ENCODE assay signal across 13 mouse cellular contexts in the genomic region with DNA sequence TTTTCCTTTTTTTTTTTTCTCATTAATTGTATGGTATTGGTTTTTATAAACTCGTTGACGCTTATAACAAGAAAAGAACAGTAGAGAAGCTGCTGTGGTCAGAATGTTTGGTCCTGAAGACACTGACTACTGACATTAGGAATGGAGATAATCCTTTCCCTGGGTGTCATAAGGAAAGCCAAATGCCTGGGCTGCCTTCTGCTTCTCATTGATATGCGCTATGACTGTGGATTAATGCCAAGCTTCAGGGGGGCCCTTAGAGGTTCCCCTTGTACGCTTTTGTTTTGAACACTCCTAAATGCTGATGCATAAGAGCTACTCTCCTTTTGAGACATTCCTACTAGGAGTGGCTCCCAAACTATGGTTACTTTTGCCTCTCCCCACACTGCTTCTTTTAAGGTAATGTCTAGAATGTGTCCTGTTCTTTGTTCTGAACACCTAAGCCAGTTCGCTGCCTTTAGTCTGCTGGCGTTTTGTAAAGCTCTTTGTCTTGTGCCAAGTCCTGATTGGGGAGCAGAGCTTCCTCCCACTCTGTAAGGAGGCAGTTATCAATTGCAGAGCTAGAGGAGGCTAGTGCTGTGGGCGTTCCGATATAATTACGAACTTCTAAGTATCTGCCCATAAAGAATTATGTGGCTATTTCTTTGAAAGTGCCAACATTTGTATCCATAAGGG.
DNase-seq lines count a peak whose midpoint lies in the region; ATAC-seq lines count a peak whose summit lies in the region.
"Had no signal": no experiment of that assay in that cellular context is flagged by ENCODE, and none has a peak within 500 bp of the region (broad histone marks: within the 10 kb centered on the region; RNA-seq: fewer than 3 reads in every experiment).

No protein-coding gene starts in this region.

- no peak for ATAC-seq in forebrain, embryonic 15.5 days (replicated peaks)
- ATAC-seq in midbrain, embryonic 16.5 days: 0 out of 2 replicates have a peak, but pooled peaks have one; percentile 42

- DNase-seq in embryo, embryonic 10.5 days (ENCODE audit: low spot score): peak; percentile 5
- no peak for DNase-seq in embryo, embryonic 9.5 days (ENCODE audit: extremely low spot score)
- DNase-seq in left cerebral cortex, postnatal 4 days: peak; percentile 29
- DNase-seq in left cerebral cortex, adult 9 months (ENCODE audit: low spot score in 2 of 2): no peak
- DNase-seq in lung, postnatal 10 days: no peak
- DNase-seq in lung, postnatal 25 days (ENCODE audit: low spot score): no peak
- DNase-seq: adrenal gland, postnatal 25 days; cerebellum, adult 9-10 months; gastrocnemius, postnatal 14 days; kidney, adult 11 months; lung, embryonic 14.5 days had no signal

- intact Hi-C loops in left cerebral cortex, postnatal 4 days (cut with DNase I): no loop called here

- H3K27ac ChIP-seq in forebrain, embryonic 15.5 days (replicated peaks): peak overlapping the region; percentile 69
- peak overlapping the region; percentile 26; the same call in 1 of the 2 replicates for H3K27ac ChIP-seq in midbrain, embryonic 16.5 days (ENCODE audit: low read length)

- no peak overlapping the region for H3K9ac ChIP-seq in forebrain, embryonic 15.5 days (replicated peaks)
- H3K9ac ChIP-seq in midbrain, embryonic 16.5 days (ENCODE audit: low read depth, low read length): no peak overlapping the region
- H3K9ac ChIP-seq: lung, embryonic 14.5 days had no signal

- WGBS in forebrain, embryonic 15.5 days: 18% methylated on average over 9 of the region's 9 CpGs
- 30% methylated on average over 9 of the region's 9 CpGs for WGBS in midbrain, embryonic 16.5 days

- H3K4me3 ChIP-seq in forebrain, embryonic 15.5 days: no peak overlapping the region
- H3K4me3 ChIP-seq in midbrain, embryonic 16.5 days (ENCODE audit: low read depth, low read length): no peak overlapping the region

- peaks cover 57% of the 10 kb centered on the region for H3K4me1 ChIP-seq in forebrain, embryonic 15.5 days
- peaks cover 21% of the 10 kb centered on the region for H3K4me1 ChIP-seq in midbrain, embryonic 16.5 days (ENCODE audit: control insufficient read depth, insufficient read depth, low read length)

- no peaks in the 10 kb centered on the region for H3K9me3 ChIP-seq in forebrain, embryonic 15.5 days
- H3K9me3 ChIP-seq in midbrain, embryonic 16.5 days (replicated peaks; ENCODE audit: control insufficient read depth, low read length, poor library complexity, severe bottlenecking): no peaks in the 10 kb centered on the region

- H3K4me2 ChIP-seq in forebrain, embryonic 15.5 days (replicated peaks): no peak overlapping the region
- H3K4me2 ChIP-seq in midbrain, embryonic 16.5 days (ENCODE audit: low read length): no peak overlapping the region
- H3K4me2 ChIP-seq: lung, embryonic 14.5 days had no signal

- no peaks in the 10 kb centered on the region for H3K27me3 ChIP-seq in forebrain, embryonic 15.5 days
- H3K27me3 ChIP-seq in midbrain, embryonic 16.5 days (ENCODE audit: control insufficient read depth, insufficient read depth, low read depth, low read length): no peaks in the 10 kb centered on the region

- no peaks in the 10 kb centered on the region for H3K36me3 ChIP-seq in forebrain, embryonic 15.5 days
- H3K36me3 ChIP-seq in midbrain, embryonic 16.5 days (ENCODE audit: control insufficient read depth, insufficient read depth, low read length): no peaks in the 10 kb centered on the region

Comparison
In these comparisons a context has a peak if more than half of its experiments do, and no peak if none do; other contexts are left out.
1. DNase-seq: peak in embryo, embryonic 10.5 days (single experiment) and left cerebral cortex, postnatal 4 days (single experiment); none in embryo, embryonic 9.5 days (single experiment), left cerebral cortex, adult 9 months (0 of 2), lung, postnatal 10 days (single experiment) and lung, postnatal 25 days (single experiment).